Mouse (Mus musculus): ENCODE data around the gene Ankrd6.

Gene Ankrd6

DNA sequence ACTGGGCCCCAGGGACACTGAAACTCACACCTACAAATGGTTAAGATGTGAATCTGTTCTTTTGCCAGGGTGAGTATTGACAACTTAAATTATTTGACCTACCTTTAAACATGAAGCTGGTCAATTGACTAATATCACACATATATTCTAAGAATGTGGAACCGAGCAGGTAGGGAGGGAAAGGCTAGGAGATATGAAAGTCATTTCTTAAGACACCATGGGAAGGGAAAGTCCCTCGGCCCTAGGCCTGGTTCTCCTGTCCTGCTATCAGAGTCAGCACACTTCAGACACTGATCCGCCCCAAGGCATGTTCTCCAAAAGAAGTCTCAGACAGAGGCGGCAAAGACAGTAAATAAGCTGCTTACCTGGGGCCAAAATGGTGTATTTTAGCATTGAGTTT is 95.7 kb downstream of the Ankrd6 start:
- no peak for DNase-seq

DNA sequence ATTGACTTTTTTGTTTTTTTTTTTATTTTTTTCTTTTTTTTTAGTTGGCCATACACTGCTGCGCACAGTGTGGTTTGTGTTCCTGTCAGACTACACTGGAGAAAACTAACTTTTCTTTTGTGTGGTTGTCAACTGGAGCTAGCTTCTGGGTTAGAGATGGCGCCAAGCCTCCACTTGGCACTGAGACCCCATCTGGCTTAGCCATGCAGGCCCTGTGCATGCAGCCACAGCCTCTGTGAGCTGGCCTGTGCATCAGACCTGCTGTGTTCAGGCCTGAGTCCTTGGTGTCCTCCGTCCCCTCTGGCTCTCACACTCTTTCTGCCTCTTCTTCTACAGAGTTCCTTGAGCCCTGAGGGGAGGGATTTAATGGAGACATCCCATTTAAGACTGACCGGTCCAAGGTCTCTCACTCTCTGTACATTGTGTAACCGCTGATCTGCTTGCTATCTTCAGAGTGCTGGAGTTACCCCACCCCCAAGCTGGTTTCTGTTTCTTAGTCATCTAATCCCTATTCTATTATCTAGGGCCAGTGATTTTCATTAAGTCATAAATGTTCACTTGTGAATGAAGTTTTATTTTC is 96.9 kb downstream of the Ankrd6 start:
- DNase-seq: no peak

DNA sequence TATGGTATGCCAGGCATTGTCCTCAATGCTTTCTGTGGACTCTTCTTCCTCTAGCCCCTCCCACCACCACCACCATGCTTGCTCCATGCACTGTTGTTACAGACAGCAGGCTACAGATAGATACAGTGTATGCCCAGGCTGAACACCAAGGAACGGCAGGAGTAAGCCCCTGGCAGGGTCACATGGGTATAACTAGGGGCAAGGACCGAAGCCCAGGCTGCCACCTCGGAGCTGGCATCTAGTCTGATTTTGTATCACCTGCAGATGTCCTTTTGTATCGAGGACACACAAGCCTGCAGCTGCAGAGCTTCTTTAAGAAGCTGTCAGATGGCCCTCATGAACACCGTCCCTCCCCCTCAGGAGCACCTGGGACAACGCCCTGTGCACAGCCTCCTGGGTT is 97.8 kb downstream of the Ankrd6 start:
- no peak for DNase-seq

DNA sequence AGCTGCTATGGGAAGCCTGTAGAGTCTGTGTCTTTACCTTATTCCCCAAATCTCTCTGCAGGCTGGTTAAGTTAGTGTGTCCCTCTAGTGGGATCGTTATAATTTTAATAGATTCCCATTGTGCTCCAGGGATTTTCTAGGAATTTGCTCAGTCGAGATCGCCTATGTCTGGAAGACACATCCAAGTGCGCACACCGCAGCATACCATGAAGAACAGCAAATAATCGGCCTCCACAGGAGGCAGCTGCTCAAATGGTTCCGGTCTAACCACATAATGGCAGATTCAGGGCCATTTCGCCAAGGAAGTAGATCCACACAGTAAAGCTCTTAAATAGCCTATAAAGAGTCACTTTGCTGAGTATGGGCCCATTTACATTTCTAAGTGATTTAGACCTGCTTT is 98.3 kb downstream of the Ankrd6 start:
- DNase-seq: no peak

DNA sequence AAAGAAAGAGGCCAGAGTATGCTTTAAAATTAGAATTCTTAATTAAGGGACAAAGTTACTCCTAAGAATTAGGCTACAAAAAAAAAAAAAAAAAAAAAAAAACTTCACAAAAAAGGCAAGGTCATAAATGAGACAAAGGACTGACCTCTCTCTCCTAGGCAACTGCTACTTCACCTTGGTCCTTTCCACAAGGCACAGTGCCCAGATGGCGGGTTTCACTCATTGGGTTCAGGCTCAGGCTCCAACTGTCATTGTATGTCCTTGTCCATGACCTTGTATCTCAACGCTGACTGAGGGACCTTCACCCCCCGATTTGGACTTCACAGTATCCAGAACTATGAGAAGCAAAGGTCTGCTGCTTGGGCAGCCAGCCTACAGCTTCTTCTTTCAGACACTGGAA is 112.2 kb downstream of the Ankrd6 start:
- no peak for DNase-seq

DNA sequence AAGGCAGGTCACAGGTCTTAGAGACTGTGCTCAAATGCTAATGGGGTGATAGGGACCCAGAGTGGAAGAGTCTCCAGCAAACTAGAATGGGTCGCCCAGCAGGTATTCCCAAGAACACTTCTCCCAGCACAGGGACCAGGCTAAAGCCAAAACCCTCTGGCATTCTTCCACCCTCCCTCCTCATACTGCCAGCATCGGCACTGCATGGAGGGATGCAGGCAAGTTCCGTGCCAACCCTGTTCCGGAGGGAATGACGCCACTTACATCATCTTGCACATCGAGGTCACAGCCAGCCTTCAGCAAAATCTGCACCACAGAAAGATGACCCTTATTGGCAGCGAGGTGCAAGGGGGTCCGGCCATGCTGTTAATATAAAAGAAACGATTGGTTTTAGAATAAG is 114.6 kb downstream of the Ankrd6 start:
- DNase-seq: no peak

DNA sequence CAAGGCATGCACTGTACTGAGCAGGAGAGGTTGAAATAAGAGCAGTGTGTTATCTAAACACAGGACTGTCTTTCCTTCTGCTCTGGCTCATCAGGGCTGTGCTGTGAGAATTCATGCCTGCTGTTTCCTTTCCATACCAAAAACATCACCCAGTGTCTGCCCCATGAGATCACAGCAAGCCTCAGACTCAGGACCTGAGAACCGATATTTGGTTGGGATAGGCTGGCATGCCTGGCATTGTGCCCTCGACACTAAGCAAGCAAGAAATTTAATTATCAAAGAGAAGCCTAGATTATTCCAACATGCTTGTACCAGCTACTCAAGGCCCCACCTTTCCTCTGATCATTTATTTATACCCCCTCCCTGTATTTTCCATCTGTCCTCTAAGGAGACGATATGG is 116.1 kb downstream of the Ankrd6 start:
- DNase-seq: no peak

DNA sequence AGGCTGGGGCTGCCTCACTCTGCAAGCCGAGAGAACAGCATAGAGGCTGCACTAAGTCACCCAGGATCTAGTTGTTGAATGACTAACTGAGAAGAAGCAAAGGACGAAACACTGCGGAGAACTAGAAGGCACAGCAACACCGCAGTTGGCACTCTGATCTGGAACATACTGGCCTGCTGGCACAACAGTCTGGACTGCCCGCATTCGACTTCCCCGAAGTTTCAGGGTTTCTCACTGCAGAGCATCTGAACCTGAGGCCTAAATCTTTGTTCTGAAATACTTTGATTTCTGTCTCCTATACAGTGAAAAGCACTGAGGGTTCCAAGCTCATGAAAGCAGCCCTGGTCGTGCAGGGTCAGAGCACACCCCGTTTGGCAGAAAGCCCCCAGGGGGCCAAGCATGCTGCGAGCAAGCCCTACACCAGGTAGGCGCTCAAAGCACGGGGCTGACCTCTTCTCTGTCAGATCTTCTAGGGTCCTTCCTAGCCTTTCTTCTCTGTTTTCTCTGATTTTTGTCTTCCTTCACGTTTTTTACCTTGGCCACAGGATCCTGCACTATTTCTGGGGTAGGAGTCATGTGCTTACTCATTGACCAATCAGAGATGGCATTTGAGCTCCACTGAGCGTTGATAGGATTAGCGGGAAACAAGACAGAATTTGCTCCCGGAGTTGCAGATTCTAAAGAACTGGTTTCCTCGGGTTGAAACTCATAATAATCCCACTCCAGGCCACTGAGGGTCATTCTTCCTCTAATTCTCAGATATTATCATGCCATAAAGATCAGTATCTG is 117.0 kb downstream of the Ankrd6 start:
- DNase-seq: no peak

DNA sequence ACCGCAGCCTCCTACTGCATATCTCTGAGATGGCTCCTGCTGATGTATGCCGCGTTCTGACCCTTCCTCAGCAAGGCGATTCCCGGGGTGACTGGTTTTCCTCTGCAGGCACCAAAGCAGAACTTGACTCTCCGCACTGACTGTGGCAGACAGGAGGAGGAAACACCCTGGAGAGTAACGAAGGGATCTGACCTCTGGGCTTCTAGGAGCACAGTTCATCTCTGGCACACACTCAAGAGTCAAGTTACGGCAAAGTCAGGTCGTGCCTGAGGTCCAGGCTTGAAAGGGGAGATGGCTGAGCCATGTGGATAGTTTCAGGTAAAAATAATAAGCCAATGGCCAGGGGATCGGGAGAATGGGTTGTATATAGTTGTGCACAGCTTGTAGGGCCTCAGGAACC is 121.3 kb downstream of the Ankrd6 start:
- no peak for DNase-seq

DNA sequence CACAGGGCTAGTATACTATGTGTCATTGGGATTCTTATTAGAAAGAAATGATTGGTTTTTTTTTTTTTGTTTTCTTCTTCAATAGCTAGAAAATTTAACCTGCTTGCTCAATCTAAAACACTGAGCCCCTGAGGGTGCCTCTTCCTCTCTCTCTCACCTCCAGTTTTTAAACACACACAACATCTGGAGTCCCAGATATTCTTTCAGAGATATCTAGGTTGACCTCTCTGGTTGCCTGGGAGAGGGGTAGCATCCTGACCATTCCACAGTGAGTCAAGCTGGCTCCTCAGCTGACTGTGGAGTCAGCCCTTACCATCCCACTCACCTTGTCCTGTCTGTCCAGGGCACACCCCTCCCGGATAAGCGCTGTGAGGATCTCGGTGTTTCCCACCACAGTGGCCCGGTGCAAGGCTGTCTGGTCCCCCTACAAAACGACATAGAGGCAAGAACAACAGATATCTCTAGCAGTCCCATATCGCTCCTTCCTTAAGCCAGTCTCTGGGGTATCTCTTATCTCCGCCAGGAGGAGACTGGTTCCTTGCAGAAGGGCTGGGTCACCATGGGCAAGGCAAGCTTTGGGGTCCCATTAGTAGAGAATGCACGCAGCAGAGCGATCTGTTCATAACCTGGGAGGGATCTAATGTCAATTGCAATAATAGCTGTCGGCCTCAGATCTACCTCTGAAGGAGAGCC is 122.1 kb downstream of the Ankrd6 start:
- DNase-seq: no peak

DNA sequence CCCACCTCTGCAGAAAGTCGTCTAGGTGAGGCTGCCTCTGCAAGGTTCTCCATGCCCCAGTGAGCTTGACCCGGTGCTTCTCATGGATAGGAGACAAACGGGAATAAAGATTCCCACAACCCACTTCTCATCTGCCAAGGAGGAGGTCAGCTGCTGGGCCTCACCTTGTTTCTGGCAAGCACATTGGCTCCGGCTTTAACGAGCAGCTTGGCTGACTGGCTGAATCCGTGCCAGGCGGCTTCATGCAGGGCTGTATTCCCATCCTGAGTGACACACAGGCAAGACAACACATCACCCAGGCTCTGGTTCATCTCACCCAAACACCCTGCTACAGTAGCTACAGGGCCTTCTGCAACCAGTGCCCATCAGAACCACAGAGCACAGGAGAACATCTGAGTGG is 123.7 kb downstream of the Ankrd6 start:
- no peak for DNase-seq

DNA sequence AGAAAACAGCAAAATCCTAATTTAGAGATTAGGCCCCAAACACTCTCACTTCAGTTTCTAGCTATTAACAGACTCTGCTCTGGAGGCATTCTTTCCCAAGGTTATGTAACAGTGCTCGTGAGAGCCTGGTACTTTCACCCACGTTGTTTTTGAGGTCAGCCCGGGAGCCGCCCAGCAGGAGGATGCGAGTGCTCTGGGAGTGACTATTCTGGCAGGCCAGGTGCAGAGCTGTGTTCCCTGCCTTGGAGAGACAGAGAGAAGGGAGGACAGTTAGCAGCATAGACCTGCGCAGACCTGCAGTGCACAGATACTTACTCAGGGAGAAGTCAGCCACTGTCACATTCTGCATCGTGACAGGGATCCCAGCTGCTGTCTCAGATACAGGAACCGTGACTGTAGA is 126.4 kb downstream of the Ankrd6 start:
- no peak for DNase-seq

DNA sequence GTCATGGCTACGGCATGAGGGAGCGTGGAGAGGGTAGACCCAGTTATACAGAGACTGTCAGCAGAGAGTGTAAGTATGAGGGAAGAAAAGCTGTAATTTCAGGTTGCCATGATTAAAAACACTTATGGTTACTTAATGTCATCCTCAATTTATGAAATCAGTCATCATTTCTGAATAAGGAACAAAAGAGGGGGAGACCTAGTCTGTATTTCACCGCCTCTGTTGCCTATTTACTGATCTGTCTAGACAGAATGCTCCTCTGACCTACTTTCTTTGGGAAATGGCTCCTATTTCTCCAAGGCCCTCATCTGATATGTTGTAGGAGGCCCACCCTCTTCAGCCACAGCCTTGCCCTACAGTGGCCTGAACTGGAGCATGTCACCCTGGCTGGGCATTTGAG is 130.0 kb downstream of the Ankrd6 start:
- DNase-seq: no peak

DNA sequence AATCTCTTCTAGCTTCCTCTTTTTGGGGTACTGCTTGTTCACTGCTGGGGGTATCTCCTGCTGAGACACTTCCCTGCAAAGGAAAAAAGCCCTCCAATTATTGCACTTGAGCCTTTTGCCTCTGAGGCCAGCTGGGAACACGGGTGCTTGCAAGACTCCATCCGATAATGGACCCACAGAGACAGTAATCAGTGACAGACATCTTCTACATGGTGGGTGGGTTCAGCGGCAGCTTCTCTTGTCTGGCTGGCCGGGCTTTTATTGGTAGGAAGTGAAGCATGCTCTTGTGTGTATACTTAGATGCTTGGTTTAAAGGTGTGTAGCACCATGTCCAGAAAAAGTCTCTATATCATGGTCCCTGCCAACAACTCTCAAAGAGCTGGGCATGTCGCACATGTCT is 133.2 kb downstream of the Ankrd6 start:
- DNase-seq: no peak

DNA sequence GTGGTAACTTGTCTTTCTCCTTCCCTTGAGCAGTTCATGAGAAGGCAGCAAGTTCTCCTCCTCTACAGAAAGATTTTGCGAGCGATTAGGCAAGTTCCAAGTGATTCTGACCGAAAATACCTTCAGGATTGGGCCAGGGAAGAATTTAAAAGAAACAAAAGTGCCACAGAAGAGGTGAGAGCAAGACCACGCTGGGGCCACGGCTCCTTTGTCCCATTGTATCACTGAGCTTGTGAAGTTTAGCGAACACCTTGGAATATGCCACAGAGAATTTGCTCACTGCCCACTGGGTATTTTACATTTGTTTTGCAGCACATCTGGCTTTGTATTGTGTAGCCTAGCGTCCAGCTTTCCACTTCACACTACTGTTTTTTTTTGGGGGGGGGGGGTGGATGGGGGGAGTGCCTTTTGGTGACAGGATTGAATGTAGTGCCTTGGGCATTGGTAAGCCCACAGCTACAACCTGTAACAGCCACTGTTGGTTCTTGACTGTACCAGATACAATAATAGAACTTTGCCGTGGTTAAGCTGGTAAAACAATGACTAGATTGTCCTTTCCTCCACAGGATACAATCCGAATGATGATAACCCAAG is 150.0 kb downstream of the Ankrd6 start:
- no peak for DNase-seq

DNA sequence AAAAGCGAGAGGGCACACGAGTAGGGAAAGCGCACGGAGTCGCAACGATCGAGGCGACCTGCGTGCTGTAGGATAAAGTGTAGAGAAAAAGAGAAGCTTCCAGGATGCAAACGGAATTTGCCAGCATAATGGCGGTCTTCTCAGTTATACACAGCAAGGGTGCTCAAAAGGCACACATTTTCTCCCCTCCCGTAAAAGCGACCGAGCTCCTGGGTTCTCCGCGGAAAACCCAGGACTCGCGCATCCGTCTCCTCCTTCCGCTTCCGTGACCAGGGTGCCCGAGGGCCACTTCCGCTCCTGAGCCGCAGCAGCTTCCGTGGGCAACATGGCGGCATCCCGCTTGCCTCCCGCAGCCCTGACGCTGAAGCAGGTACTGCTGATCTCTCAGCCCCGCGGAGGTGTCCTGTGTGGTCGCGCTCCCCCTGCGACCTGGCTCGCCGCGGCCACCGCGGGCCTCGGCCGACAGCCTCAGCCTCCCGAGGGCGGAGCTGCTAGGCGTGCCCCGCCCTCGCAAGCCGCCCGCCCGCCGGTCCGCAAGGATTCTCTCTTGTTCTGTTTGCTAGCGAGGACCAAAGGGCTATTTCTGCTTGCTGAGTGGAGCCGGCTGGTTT is 150.6 kb downstream of the Ankrd6 start, which contains the start of gene Lyrm2:
Gene Lyrm2, plus strand, starts transcription at position 288 of the 611 bp plus-strand sequence.
- peak; percentile 85 to 86 for DNase-seq

DNA sequence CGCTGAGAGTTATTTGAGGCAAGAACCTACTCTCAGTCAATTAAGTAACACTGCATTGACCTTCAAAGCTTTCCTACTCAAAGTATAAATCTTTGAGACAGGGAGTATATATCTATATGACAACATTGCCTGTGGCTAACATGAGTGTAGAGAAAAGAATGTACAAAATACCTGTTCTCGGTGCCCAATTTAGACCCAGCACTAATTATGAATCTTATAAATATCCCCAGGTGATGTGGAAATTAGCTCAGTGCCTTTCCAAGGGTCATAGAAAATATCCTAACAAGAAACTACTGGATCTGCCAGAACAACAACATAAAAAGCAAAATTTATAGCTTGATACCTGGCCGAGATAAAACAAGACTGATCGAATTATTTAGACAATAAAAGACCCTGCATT is 151.7 kb downstream of the Ankrd6 start:
- DNase-seq: no peak

DNA sequence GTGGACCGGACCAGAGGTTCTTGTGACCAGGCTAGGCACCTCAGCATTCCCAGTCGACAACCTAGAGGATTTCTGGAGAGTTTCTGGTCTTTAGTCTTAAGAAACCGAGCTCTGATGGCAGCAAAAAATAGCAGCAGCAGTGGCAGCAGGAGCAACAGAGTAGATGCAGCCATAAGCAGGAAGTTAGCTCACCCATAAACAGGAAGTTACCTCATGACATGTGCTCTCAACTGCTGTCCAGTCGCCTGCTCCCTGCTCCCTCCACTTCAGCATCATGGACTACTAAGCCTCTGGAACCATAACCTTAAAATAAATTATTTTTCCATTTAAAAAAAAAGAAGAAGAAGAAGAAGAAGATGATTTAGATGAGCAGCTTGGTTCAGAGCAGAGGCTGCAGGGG is 161.6 kb downstream of the Ankrd6 start:
- no peak for DNase-seq

DNA sequence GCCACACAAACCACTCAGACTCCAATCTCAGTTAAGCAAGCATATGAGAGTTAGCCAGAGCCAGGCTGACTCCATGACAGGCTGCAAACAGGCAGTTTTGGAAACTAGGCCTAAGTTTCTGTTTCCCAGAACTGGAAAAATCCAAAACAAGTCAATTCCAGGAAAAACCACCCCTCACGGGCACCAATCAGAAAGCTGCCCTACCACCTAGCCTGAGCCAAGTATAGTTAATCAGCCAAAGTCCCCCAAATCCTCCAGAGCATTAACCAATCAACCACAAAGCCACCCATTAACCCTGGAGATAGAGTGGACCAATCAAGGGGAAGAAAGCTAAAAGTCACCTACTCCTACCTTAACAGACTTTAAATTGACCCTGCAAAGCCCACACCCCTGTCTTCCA is 163.5 kb downstream of the Ankrd6 start:
- no peak for DNase-seq

DNA sequence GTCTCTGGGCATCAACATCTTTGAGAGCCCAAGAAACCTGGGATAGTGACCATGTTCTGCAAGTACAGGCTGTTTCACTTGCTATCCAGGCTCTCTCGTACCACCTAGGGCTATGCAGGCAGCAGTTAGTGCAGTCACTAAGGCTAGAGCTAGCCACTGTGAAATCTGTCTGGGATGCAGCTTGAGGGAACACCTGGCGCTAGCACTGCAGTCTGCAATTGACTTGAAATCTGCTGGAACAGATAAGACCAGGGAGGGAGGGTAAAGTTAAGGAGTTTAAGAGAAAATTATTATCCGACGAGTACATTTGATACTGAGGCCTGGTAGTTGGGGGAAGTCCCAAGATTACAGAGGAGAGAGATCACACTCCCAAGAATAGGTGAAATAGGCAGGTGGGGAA is 170.6 kb downstream of the Ankrd6 start:
- no peak for DNase-seq

DNA sequence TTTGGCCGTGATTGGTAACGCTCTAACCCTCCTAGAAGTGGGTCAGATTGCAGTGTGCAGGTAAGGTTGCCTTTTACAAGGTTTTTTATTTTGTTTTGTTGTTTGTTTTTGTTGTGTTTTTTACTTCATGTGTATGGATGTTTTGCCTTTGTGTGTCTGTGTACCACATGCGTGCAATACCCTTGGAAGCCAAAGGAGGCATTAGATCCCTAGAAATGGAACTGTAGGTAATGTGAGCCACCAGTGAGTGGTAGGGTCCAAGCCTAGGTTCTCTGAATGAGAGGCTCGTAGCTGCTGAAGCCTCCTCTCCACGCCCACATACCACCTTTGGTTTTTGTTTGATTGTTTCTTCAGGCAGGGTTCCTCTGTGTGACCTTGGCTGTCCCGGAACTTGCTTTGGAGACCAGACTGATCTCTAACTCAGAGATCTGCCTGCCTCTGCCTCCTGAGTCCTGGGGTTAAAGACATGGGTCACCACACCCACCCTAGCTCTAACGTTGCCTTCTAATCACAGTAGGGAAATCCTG is 180.3 kb downstream of the Ankrd6 start:
- DNase-seq: no peak

DNA sequence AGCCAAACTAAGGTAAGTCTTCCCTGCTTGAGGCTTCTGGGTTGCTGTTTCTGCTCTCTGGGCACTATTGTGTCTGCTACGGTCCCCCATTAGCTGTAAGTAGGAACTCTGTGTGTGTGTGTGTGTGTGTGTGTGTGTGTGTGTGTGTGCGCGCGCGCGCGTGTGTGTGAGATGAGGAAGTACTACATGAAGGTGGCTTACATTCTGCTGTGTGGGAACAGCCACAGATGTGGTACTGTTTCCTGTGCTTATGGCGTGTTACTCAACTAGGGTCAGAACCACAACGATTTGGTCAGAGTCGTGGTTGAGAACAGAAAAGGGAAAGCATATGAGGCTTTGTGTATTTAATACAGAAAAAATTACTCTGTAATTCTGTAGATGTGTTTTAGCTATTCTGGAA is 182.6 kb downstream of the Ankrd6 start:
- DNase-seq: peak; percentile 24 to 27

DNA sequence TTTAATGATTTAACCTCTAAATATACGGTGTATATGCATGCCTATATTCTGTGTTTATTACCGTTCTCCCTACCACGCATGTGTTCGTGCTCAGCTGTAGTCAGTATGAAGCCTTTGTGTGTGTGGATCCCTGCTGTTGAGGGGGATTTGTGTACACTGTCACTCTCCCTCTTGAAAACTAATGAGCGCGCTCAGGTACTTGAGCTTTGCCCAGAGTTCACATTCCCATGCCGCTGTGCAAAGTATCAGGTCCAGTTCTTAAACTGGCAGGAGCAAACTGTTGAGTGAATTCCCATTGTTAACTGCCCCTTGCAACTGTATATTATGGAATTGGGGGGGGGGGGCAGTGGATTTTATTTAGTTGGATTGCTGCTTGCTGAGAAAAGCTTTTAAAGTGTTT is 183.2 kb downstream of the Ankrd6 start:
- DNase-seq: no peak

Measured in lung, postnatal 4 days (tissue).